Mouse (Mus musculus) embryonic facial prominence, embryonic 13.5 days (tissue): ENCODE results near the gene Spata25. TPM values are rescaled to one million over a fixed set of nuclear protein-coding genes. Genes with fewer than 3 reads are reported as not detected.
A peak's percentile ranks its signal among the peaks of the same experiment; 100 is the strongest.

Experiments
- ATAC-seq: fragments of 200-750 bp; cut with Nextera tagmentation; 2 replicates; pipeline ENCODE4 v1.8.0; 2017; ENCODE audit warnings: low read depth; ENCODE audit not compliant: insufficient number of reproducible peaks, insufficient read depth, low FRiP score, low TSS enrichment
- H3K27ac ChIP-seq: fragments of 300-500 bp; sonication (generic); 2 replicates; pipeline ENCODE4 v1.5.1; 2015; ENCODE audit warnings: moderate library complexity, mild to moderate bottlenecking, inconsistent platforms
- H3K27me3 ChIP-seq: fragments of 300-500 bp; sonication (generic); 2 replicates; pipeline ENCODE4 v1.6.1; 2015; ENCODE audit warnings: mild to moderate bottlenecking, inconsistent platforms
- H3K36me3 ChIP-seq: fragments of 300-500 bp; sonication (generic); 2 replicates; pipeline ENCODE4 v1.6.1; 2015; ENCODE audit warnings: mild to moderate bottlenecking, inconsistent platforms
- H3K4me1 ChIP-seq: fragments of 300-500 bp; sonication (generic); 2 replicates; pipeline ENCODE4 v1.6.1; 2015; ENCODE audit warnings: inconsistent platforms
- H3K4me2 ChIP-seq: fragments of 300-500 bp; sonication (generic); 2 replicates; pipeline ENCODE4 v1.6.1; 2015; ENCODE audit warnings: moderate library complexity, mild to moderate bottlenecking, inconsistent platforms
- H3K4me3 ChIP-seq: fragments of 300-500 bp; sonication (generic); 2 replicates; pipeline ENCODE4 v1.5.1; 2015; ENCODE audit warnings: mild to moderate bottlenecking, inconsistent platforms
- H3K9ac ChIP-seq: fragments of 300-500 bp; sonication (generic); 2 replicates; pipeline ENCODE4 v1.6.1; 2015; ENCODE audit warnings: mild to moderate bottlenecking, inconsistent platforms
- H3K9me3 ChIP-seq: fragments of 300-500 bp; sonication (generic); 2 replicates; pipeline ENCODE4 v1.6.1; 2016; ENCODE audit warnings: inconsistent platforms
- WGBS: fragments of 180-500 bp; shearing (Covaris S2); methylation state at CpG from one replicate; pipeline ENCODE4 v1.1.7; 2015; ENCODE audit warnings: mixed read lengths; 5-methylcytosine and 5-hydroxymethylcytosine counted together
- polyA plus RNA-seq: library from polyadenylated mRNA; unstranded; fragments of >200 nt; fragmentation: Nextera tagmentation; extraction: Ambion mirVana; gene quantifications from 2 replicates; pipeline ENCODE4 v1.2.1, GENCODE M21; 2015

Spata25 gene
- polyA plus RNA-seq, 1 experiment from 2014 or later: not detected

- WGBS: 89% methylated on average over 4 of the region's 4 CpGs
- no peaks in the 10 kb centered on the region for H3K9me3 ChIP-seq
- H3K4me1 ChIP-seq: peaks cover 17% of the 10 kb centered on the region
- peak overlapping the region; percentile 64; the same call in 1 of the 2 replicates for H3K4me3 ChIP-seq
- H3K4me2 ChIP-seq: no peak overlapping the region; the same call in 1 of the 2 replicates
- H3K27ac ChIP-seq: no peak overlapping the region
- peaks cover 42% of the 10 kb centered on the region for H3K36me3 ChIP-seq
- no peak overlapping the region for H3K9ac ChIP-seq
- ATAC-seq: no peak
- no peaks in the 10 kb centered on the region for H3K27me3 ChIP-seq
Measured at GRCm38 (mm10) chr2:164835164-164835563, 6.8 kb upstream of the Spata25 start.

- H3K9ac ChIP-seq: peak overlapping the region; percentile 86
- peaks cover 35% of the 10 kb centered on the region for H3K36me3 ChIP-seq
- no peaks in the 10 kb centered on the region for H3K9me3 ChIP-seq
- ATAC-seq: no peak
- peak overlapping the region; percentile 64 for H3K4me3 ChIP-seq
- no peak overlapping the region for H3K27ac ChIP-seq
- H3K4me1 ChIP-seq: peaks cover 17% of the 10 kb centered on the region
- 39% methylated on average over 8 of the region's 8 CpGs for WGBS
- peak overlapping the region; percentile 85 for H3K4me2 ChIP-seq
- no peaks in the 10 kb centered on the region for H3K27me3 ChIP-seq
Measured at GRCm38 (mm10) chr2:164834531-164834930, 6.2 kb upstream of the Spata25 start.

- Histone ChIP-seq H3K9me3 (no peaks in the 10 kb centered on the region), H3K27ac (peak within 1 kb of the TSS; percentile 85), H3K36me3 (peaks cover 30% of the 10 kb centered on the region), H3K4me1 (peaks cover 17% of the 10 kb centered on the region), H3K4me2 (peak within 1 kb of the TSS; percentile 85), H3K9ac (peak within 1 kb of the TSS; percentile 86), H3K4me3 (peak within 1 kb of the TSS; percentile 64), H3K27me3 (no peaks in the 10 kb centered on the region)
- ATAC-seq: peak; percentile 72
- WGBS: under 1% methylated on average over 31 of the region's 31 CpGs
Measured at GRCm38 (mm10) chr2:164833314-164833959, 5.1 kb upstream of the Spata25 start, which contains the start of gene Neurl2. Gene Neurl2 (minus strand): TSS chr2:164833456.

GRCm38 (mm10) chr2:164832748-164833301 lies 4.5 kb upstream of the Spata25 start, which contains the start of gene Ctsa:
Gene Ctsa (plus strand): TSS chr2:164832873.
- H3K4me2 ChIP-seq: peak within 1 kb of the TSS; percentile 85
- H3K27ac ChIP-seq: peak within 1 kb of the TSS; percentile 85
- ATAC-seq: peak; percentile 59; the same call in 1 of the 2 replicates
- under 1% methylated on average over 35 of the region's 35 CpGs for WGBS
- no peaks in the 10 kb centered on the region for H3K27me3 ChIP-seq
- H3K9me3 ChIP-seq: no peaks in the 10 kb centered on the region
- H3K4me3 ChIP-seq: peak within 1 kb of the TSS; percentile 64
- H3K4me1 ChIP-seq: peaks cover 17% of the 10 kb centered on the region
- peaks cover 30% of the 10 kb centered on the region for H3K36me3 ChIP-seq
- peak within 1 kb of the TSS; percentile 86 for H3K9ac ChIP-seq

GRCm38 (mm10) chr2:164832032-164832747 lies 3.9 kb upstream of the Spata25 start:
- Histone ChIP-seq H3K27ac (peak overlapping the region; percentile 85), H3K27me3 (no peaks in the 10 kb centered on the region)
- no peak for ATAC-seq

GRCm38 (mm10) chr2:164831029-164831428 lies 2.7 kb upstream of the Spata25 start:
- H3K4me2 ChIP-seq: no peak overlapping the region
- peaks cover 34% of the 10 kb centered on the region for H3K36me3 ChIP-seq
- ATAC-seq: no peak
- no peak overlapping the region for H3K27ac ChIP-seq
- no peaks in the 10 kb centered on the region for H3K9me3 ChIP-seq
- H3K9ac ChIP-seq: no peak overlapping the region
- no peaks in the 10 kb centered on the region for H3K27me3 ChIP-seq
- WGBS: 87% methylated on average over 10 of the region's 10 CpGs
- H3K4me3 ChIP-seq: no peak overlapping the region
- H3K4me1 ChIP-seq: peaks cover 17% of the 10 kb centered on the region

More at GRCm38 (mm10) chr2:164832032-164832747, 3.9 kb upstream of the Spata25 start:
- H3K4me2 ChIP-seq: peak overlapping the region; percentile 85
- peaks cover 17% of the 10 kb centered on the region for H3K4me1 ChIP-seq
- H3K9ac ChIP-seq: peak overlapping the region; percentile 86
- peaks cover 33% of the 10 kb centered on the region for H3K36me3 ChIP-seq
- no peaks in the 10 kb centered on the region for H3K9me3 ChIP-seq
- 62% methylated on average over 16 of the region's 16 CpGs for whole genome bisulfite sequencing
- H3K4me3 ChIP-seq: peak overlapping the region; percentile 64

GRCm38 (mm10) chr2:164829090-164829489 lies 753 bp upstream of the Spata25 start:
- WGBS: 94% methylated on average over 1 of the region's 1 CpGs
- Histone ChIP-seq H3K4me2 (no peak overlapping the region), H3K4me3 (no peak overlapping the region), H3K9ac (no peak overlapping the region), H3K9me3 (no peaks in the 10 kb centered on the region), H3K36me3 (peaks cover 45% of the 10 kb centered on the region), H3K4me1 (peaks cover 7% of the 10 kb centered on the region), H3K27me3 (no peaks in the 10 kb centered on the region), H3K27ac (no peak overlapping the region)
- ATAC-seq: no peak

GRCm38 (mm10) chr2:164827146-164827850 lies 1.0 kb downstream of the Spata25 start:
- Histone ChIP-seq H3K27me3 (no peaks in the 10 kb centered on the region), H3K27ac (no peak overlapping the region), H3K4me1 (peaks cover 11% of the 10 kb centered on the region), H3K36me3 (peaks cover 45% of the 10 kb centered on the region), H3K9ac (no peak overlapping the region), H3K9me3 (no peaks in the 10 kb centered on the region), H3K4me3 (no peak overlapping the region), H3K4me2 (no peak overlapping the region)
- WGBS: 84% methylated on average over 16 of the region's 16 CpGs
- no peak for ATAC-seq

GRCm38 (mm10) chr2:164825521-164825920 lies 2.8 kb downstream of the Spata25 start:
- Histone ChIP-seq H3K27ac (no peak overlapping the region), H3K27me3 (no peaks in the 10 kb centered on the region), H3K36me3 (peaks cover 58% of the 10 kb centered on the region), H3K9ac (0 out of 2 replicates have a peak overlapping the region, but pooled peaks have one; percentile 3), H3K4me2 (no peak overlapping the region), H3K4me3 (no peak overlapping the region), H3K9me3 (no peaks in the 10 kb centered on the region), H3K4me1 (peaks cover 13% of the 10 kb centered on the region)
- ATAC-seq: no peak
- WGBS: 92% methylated on average over 17 of the region's 17 CpGs

- Histone ChIP-seq H3K9me3 (no peaks in the 10 kb centered on the region), H3K4me1 (peaks cover 13% of the 10 kb centered on the region), H3K4me3 (0 out of 2 replicates have a peak overlapping the region, but pooled peaks have one; percentile 80), H3K4me2 (peak overlapping the region; percentile 68), H3K27ac (no peak overlapping the region), H3K9ac (no peak overlapping the region), H3K36me3 (peaks cover 62% of the 10 kb centered on the region), H3K27me3 (no peaks in the 10 kb centered on the region)
- no peak for ATAC-seq
- WGBS: 91% methylated on average over 4 of the region's 4 CpGs
Measured at GRCm38 (mm10) chr2:164823969-164824368, 4.4 kb downstream of the Spata25 start.

- Histone ChIP-seq H3K9me3 (no peaks in the 10 kb centered on the region), H3K4me3 (peak overlapping the region; percentile 80), H3K4me1 (peaks cover 13% of the 10 kb centered on the region), H3K36me3 (peaks cover 56% of the 10 kb centered on the region), H3K27me3 (no peaks in the 10 kb centered on the region), H3K27ac (peak overlapping the region; percentile 89), H3K4me2 (peak overlapping the region; percentile 68), H3K9ac (peak overlapping the region; percentile 81)
- ATAC-seq: peak; percentile 22; the same call in 1 of the 2 replicates
- 4% methylated on average over 10 of the region's 10 CpGs for WGBS
Measured at GRCm38 (mm10) chr2:164823181-164823585, 5.2 kb downstream of the Spata25 start.
